Mouse (Mus musculus) retina, postnatal 1 day (tissue): Measurements from ENCODE around the gene Tfeb.
A peak's percentile ranks its signal among the peaks of the same experiment; 100 is the strongest.

ENCODE experiments used
- DNase-seq: peaks from one replicate; pipeline ENCODE4 v3.0.0-alpha.2; 2012

The Tfeb gene

GRCm38 (mm10) chr17:47712889-47713571 lies 23.8 kb upstream of the Tfeb start:
- DNase-seq: peak; percentile 6

DNA sequence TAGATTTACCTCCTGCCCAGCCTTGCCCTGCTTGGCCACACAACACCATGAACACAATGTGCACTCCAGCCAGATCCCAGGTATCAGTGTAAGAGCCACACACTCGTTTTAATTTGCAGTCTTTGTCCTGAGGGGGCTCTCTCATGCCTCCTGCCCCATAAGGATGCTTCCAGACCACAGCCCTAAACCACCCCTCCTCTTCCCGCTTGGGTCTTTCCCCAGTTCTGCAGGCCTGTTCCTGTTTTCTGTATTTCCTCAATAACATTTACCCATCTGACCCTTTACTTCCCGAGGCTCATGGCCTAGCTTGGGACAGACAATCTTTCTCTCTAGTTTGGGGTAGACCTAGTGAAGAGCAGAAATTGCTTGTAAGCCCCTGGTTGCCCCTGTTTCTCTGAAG lies 21.8 kb upstream of the Tfeb start:
- no peak for DNase-seq

DNA sequence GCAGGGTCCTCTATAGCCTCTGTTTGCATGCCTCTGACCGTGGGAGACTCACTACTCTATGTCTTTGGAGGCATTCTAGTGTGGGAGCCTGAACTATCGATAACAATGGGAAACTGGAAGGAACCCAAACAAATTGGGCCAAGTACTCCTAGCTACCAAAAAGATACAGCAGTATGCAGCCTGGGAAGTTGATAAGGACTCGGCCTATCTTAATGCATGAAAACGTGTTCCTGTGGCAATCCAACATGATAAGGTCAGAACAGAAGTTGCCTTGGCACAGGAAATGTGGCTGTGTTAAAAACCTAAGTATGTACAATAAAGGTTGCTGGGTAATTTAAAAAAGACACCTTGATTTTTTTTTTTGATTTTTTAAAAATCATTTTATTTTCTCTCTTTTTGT lies 15.6 kb upstream of the Tfeb start:
- DNase-seq: no peak

DNA sequence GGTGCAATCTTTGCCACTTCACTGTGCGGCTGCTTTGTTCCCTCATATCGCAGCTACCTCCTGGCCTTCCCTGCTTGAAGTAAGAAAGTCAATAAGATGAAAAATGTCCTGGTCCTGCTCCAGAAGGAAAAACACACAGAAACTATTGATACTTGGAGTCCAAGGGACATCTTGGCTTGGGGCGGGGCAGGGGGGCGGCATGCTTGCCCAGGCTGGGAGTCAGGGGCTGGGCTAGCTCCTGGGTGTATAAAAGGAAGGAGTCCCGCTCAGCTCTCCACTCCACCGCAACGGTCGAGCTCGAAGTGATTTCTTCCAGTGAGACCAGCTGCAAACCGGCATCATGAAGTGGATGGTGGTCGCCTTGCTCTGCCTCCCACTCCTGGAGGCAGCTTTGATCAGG lies 10.3 kb upstream of the Tfeb start, which contains the start of gene Pgc:
Gene Pgc (plus strand): TSS at position 277 of the 400 bp plus-strand sequence.
- DNase-seq: no peak

DNA sequence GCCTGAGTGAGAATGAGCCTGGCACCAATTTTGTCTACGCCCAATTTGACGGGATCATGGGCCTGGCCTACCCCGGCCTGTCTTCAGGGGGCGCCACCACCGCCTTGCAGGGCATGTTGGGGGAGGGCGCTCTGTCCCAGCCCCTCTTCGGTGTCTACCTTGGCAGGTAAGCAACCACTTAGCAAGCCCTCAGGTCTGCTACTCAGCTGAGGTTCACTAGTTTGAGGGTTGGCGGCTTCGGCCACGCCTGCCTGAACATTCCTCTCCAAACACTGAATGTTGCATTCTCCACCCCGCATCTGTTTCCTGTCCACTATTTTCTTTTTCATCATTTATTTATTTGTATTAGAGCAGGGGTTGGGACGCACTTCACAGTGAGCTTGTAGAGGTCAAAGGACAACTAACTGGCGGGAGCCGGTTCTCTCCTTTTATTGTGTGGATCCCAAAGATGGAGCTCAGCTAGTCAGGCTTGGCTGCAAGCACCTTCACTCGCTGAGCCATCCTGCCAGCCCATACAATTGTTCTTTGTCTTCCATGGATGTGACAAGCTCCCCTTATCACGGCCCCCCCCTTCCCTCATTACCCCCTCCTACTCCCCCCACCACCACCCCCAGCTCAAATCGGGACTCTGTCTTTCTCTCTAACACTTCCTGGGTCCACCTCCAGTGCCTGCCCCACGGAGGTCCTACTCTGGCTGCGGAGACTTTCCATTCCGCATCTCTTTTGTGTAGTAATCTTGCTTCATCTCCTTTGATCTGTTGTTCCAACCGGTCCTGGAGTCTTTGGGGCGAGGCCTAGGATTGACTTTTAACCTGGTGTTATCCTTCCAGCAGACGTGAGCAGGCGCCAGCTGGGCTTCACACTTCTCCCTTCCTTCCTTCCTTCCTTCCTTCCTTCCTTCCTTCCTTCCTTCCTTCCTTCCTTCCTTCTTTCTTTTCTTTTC lies 5.9 kb upstream of the Tfeb start:
- no peak for DNase-seq

- DNase-seq: no peak
Observed at GRCm38 (mm10) chr17:47735553-47736100, 1.2 kb upstream of the Tfeb start.

DNA sequence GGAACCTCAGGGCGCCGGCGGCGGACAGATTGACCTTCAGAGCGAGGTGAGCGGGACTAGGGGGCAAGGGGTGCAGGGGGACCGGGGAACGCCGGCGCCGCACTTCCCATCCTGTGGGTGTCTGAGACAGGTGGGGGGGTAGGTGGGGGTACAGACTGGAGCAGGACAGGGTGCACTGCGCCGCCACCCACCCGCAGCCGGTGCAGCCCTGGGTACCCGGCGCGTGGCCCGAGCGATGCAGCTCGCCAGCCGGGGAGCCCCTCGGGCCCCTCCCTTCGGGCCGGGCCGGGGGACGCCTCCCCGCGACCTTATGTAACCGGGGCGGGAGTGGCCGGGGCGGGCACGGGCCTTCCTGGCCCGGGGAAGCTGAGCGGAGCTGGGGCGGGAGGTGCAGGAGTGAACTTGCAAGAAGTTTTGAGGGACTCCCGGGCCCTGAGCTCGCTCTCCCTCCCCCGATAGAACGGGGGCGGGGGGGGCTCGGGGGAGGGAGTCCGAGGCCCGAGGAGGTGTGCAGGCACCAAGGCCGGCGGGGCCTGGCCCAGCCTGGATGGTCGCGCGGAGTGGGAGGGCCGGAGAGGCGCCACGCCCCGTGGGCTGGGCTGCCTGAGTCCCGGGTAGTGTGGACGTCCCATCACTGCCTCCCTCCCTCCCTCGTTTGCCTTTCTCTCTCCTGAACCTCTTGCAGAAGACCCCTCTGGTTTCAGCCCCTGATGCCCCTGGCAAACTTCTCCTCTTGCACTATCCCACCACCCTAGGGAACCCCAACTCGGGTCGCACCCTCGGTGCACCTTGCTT lies 638 bp downstream of the Tfeb start:
- peak; percentile 73 for DNase-seq

DNA sequence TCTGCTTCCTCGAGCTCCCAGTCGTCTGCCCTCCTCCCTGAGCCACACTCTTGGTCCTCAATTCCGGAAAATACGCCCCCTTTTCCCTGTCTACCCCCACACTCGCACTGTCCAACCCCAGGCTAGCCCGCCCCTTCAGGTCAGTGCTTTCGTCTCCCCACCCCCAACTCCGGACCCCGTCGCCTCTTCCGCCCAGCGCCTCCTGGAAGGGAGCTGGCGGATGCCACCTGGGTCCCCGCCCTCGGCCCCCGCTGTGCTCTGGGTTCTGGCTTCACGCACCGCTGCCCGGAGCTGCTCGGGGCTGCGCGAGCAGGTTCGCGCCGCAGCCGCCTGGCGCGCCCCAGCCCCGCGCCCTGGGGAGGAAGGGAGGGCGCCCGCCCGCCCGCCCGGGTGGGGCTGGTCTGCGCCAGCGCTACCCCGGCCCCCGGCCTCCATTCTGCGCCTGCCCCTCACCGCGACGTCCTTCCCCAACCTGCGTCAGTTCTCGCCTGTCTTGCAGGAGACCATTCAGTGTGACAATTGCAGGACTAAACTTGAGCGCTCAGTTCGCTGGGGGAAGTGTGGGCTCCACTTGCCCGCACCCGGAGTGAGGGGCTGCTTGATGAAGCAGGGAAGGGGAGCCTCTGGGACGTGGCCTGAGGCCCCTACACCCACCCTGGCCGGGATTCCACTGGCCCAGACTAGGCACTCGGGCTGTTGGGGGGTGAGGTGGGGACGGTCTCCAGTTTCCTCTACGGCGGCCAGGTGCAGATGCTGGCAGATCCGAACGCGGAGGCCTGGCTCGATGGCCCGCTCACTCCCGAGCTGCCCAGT lies 1.4 kb downstream of the Tfeb start:
- peak; percentile 65 for DNase-seq

GRCm38 (mm10) chr17:47738879-47739798 lies 2.3 kb downstream of the Tfeb start:
- peak; percentile 45 for DNase-seq

DNA sequence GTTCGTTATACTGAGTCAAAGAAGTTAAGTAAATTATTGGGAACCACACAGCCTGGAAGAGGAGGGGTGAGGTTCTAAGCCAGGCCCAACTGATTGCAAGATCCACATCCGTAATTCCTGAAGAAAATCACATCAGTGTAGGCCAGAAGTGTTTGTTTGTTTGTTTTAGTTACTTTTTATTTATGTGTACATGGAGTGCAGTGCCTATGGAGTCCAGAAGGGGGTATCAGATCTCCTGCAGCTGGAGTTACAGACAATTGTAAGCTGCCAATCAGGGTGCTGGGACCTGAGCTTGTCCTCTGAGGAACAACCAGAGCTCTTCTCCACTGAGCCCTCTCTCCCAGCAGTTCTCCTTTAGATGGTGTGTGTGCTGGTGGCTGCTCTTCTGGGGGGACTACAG lies 3.4 kb downstream of the Tfeb start:
- DNase-seq: no peak

GRCm38 (mm10) chr17:47742991-47743734 lies 6.3 kb downstream of the Tfeb start:
- no peak for DNase-seq

- no peak for DNase-seq
Observed at GRCm38 (mm10) chr17:47744086-47744485, 7.3 kb downstream of the Tfeb start.

GRCm38 (mm10) chr17:47744746-47745368 lies 8.0 kb downstream of the Tfeb start:
- no peak for DNase-seq

DNA sequence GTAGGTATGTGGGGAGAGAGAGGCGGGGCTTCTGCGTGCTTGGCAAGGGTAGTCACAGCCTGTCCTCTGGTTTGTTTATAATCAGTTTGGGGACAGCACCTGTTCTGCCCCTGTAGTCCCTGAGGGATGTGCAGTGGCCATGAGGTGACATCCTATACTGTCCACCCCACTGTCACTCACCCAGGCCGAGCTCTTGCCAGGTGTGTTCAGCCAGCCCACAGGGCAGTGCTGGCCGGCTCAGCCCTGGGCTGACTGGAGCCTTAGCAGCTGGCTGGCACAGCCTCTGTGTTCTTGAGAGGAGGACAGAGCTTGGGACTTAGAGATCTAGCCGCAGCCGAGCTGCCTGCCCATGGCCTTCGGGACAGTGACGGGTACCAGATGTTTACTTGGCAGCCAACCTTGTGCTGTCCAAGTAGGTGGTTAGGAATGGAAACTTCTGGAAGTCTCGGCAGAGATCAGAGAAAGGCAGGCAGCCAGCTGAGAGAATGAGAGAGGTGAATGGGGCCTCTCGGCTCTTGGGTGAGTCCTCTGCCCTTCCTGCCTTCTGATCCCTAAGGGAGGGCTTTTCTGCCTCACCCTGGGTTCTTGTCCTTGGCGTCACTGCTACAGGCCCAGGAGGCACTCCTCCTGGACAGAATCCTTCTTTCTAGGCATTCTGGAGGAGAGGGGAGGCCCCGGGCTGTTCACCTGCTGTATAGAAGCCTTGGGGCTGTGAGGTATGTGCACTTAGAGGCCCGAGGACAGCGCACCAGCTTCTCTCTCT lies 12.1 kb downstream of the Tfeb start:
- DNase-seq: no peak

DNA sequence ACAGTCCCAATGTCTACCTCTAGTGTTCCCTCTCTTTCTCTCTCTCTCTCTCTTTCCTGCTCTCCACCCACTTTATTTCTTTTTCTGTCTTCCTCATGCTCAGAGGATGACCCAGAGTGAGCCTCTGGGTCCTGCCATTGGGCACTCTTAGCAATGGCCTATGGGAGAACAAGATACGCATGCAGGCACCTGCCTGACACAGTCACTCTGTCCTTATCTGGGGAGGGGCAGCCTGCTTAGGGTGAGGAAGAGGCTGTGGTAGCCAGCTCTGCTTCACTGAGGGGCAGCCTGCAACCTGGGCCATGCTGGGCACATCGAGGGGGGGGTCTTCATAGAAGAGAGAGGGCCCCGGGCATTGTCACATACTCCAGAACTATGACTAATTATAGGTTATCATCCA lies 12.8 kb downstream of the Tfeb start:
- DNase-seq: no peak

- no peak for DNase-seq
Observed at GRCm38 (mm10) chr17:47750101-47750500, 13.3 kb downstream of the Tfeb start.

DNA sequence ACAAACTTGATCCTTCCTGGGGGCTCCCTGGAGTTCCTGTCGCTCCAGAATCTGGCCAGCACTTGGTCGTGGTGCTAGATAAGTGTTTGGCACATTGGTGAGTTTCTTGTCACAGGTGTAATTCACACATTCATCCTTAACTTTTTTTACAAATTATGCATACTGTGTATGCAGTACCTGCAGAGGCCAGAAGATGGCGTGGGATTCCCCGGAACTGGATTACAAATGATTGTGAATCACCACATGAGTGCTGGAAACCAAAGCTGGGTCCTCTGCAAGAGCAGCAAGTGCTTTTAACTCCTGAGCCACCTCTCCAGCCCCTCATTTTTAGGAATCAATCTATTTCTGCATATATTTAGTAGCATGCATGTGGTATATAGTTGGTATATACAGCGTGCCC lies 15.0 kb downstream of the Tfeb start:
- DNase-seq: no peak

DNA sequence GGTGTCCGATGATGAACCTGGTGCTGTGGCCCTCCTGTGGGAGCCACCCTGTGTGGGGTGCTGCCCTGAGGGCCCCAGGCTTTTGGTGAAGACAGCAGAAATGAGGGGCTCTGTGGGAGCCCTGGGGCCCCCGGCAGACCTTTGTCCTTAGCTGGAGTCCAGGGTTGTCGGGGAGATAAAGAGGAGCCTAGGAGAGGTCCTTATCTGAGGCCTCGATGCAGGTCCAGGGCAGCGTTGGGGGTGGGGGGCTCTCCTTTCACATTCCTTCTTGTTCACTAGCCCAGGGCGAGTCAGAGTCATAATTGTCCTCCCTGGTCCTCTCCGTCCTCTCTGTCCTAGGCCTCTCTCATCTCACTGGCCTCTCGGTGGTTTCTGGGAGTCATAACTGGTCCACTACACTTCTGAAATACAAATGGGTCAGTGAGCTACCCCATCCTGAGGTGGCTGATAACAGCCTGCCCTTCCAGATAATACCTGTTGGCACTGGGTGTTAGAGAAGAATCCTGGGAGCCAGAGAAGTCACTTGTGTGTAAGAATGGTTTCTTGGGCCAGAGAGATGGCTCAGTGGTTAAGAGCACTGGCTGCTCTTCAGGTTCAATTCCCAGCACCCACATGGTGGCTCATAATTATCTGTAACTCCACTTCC lies 16.4 kb downstream of the Tfeb start:
- no peak for DNase-seq
